Mouse (Mus musculus): ENCODE data around the gene H2-Ke6.
"Not testable (repeated sequence)": the region's sequence is repeated elsewhere in the genome, so short reads cannot be mapped to it uniquely, and the experiment has no call there.

H2-Ke6 gene

GRCm38 (mm10) chr17:34029890-34030595 lies 2.2 kb upstream of the H2-Ke6 start:
- DNase-seq (ENCODE audit: low spot score in 2 of 2), result no peak

- DNase-seq (ENCODE audit: low spot score in 2 of 2), result no peak
Measured at GRCm38 (mm10) chr17:34029150-34029889, 1.5 kb upstream of the H2-Ke6 start.

- no peak for DNase-seq (ENCODE audit: low spot score in 2 of 2)
Measured at GRCm38 (mm10) chr17:34028501-34029149, 765 bp upstream of the H2-Ke6 start.

GRCm38 (mm10) chr17:34026917-34027655 lies 774 bp downstream of the H2-Ke6 start:
- peak in 1 of 2 experiments; percentile 24 for DNase-seq (ENCODE audit: low spot score in 2 of 2)

- DNase-seq (ENCODE audit: low spot score in 2 of 2), result no peak
Measured at GRCm38 (mm10) chr17:34026221-34026620, 1.6 kb downstream of the H2-Ke6 start.

- no peak for DNase-seq (ENCODE audit: low spot score in 2 of 2)
Measured at GRCm38 (mm10) chr17:34025756-34026151, 2.1 kb downstream of the H2-Ke6 start.

GRCm38 (mm10) chr17:34024861-34025755 lies 2.8 kb downstream of the H2-Ke6 start:
- DNase-seq (ENCODE audit: low spot score in 2 of 2), result no peak

GRCm38 (mm10) chr17:34024317-34024821 lies 3.5 kb downstream of the H2-Ke6 start, which contains the start of gene Ring1:
Gene Ring1, minus strand, starts transcription at chr17:34024680.
- peak in 1 of 2 experiments; percentile 86 for DNase-seq (ENCODE audit: low spot score in 2 of 2)

GRCm38 (mm10) chr17:34023678-34024077 lies 4.2 kb downstream of the H2-Ke6 start:
- no peak for DNase-seq (ENCODE audit: low spot score in 2 of 2)

GRCm38 (mm10) chr17:34022987-34023386 lies 4.9 kb downstream of the H2-Ke6 start:
- DNase-seq (ENCODE audit: low spot score in 2 of 2), result no peak

GRCm38 (mm10) chr17:34022414-34022783 lies 5.5 kb downstream of the H2-Ke6 start:
- no peak for DNase-seq (ENCODE audit: low spot score in 2 of 2)

- DNase-seq (ENCODE audit: low spot score in 2 of 2), result no peak
Measured at GRCm38 (mm10) chr17:34021539-34022413, 6.1 kb downstream of the H2-Ke6 start.

- no peak for DNase-seq (ENCODE audit: low spot score in 2 of 2)
Measured at GRCm38 (mm10) chr17:34013436-34013835, 14.4 kb downstream of the H2-Ke6 start.

GRCm38 (mm10) chr17:34010156-34010555 lies 17.7 kb downstream of the H2-Ke6 start:
- no peak for DNase-seq (ENCODE audit: low spot score in 2 of 2)

GRCm38 (mm10) chr17:34006570-34006969 lies 21.3 kb downstream of the H2-Ke6 start:
- no peak for DNase-seq (ENCODE audit: low spot score in 2 of 2)

- DNase-seq (ENCODE audit: low spot score in 2 of 2), result no peak
Measured at GRCm38 (mm10) chr17:34003426-34003825, 24.4 kb downstream of the H2-Ke6 start.

GRCm38 (mm10) chr17:34000796-34001195 lies 27.1 kb downstream of the H2-Ke6 start:
- not testable (repeated sequence) for DNase-seq (ENCODE audit: low spot score in 2 of 2)

- peak; percentile 47 to 84 for DNase-seq (ENCODE audit: low spot score in 2 of 2)
Measured at GRCm38 (mm10) chr17:34000150-34000537, 27.7 kb downstream of the H2-Ke6 start, which contains the start of gene H2-K1. Gene H2-K1, minus strand, starts transcription at chr17:34000347.

- DNase-seq (ENCODE audit: low spot score in 2 of 2), result no peak
Measured at GRCm38 (mm10) chr17:33999341-34000149, 28.3 kb downstream of the H2-Ke6 start.

Measured in left cerebral cortex, adult 9 months (tissue).